Mouse (Mus musculus) cerebellum, adult (tissue): ENCODE results near the gene Cntn4.
A peak's percentile ranks its signal among the peaks of the same experiment; 100 is the strongest.
"Not testable (repeated sequence)": the region's sequence is repeated elsewhere in the genome, so short reads cannot be mapped to it uniquely, and the experiment has no call there.

Experiments
- ATAC-seq: cut with Nextera tagmentation; 2 replicates; pipeline ENCODE4 v1.9.2; 2017; ENCODE audit warnings: mild to moderate bottlenecking, moderate library complexity, mixed read lengths; ENCODE audit not compliant: insufficient number of reproducible peaks, low FRiP score, low TSS enrichment

Gene Cntn4

DNA sequence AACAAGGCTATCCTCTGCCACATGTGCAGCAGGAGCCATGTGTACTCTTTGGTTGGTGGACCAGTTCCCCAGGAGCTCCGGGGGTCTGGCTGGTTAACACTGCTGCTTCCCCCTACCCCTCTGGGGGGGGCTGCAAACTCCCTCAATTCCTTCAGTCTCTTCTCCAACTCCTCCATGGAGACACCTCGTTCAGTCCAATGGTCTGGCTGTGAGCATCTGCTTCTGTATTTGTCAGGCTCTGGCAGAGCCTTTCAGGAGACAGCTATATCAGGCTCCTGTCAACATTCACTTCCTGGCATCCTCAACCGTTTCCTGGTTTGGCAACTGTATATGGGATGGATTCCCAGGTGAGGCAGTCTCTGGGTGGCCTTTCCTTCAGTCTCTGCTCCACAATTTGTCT, 622.7 kb downstream of the Cntn4 start:
- ATAC-seq: peak; percentile 85

DNA sequence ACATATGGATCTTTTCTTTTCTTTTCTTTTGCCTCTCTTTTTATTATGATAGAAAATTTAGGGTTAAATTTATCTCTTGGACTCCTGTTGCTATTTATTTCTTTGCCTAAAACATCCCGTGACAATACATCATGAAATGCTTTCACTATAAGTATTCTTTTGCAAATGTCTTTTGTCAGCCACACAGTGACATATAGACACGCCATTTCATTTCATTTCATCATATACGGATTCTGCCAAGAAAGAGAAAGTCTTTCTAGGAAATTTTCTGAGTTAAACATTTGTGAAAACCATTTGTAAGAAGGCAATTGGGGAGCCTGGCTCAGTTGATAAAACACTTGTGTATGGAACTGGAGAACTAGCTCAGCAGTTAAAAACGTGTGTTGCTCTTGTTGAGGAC, 625.0 kb downstream of the Cntn4 start:
- no peak for ATAC-seq

DNA sequence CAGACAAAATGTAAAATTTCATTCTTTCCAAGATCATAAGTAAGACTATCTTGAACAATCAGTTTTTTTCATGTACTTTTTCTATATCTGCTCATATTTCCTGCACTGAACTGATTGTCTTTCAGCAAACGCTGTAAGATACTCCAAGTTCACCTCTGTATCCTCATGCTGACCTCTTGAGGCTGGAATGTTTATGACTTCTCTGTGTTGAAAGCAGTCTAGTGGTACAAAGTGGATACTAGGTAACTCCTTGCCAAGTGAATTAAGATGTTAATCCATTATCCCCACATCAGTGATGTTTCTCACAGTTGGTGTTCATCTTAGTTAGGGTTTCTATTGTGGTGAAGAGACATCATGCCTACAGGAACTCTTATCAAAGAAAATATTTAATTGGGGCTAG, 651.5 kb downstream of the Cntn4 start:
- no peak for ATAC-seq

DNA sequence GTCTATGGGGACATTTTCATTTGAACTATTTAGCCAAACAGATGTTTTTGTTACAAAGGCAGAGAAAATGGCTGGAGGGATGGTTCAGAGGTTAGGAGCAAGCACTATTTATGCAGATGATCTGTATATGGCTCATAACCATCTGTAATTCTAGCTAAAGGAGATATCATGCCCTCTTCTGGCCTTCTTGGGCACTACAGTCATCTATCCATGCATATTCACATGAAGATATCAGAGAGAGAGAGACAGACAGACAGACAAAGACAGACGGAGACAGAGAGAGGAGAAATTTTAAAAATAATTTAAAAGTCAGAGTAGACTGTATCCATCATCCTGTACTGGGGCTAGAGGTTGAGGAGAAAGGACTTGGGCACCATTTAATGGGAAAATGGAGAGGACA, 652.2 kb downstream of the Cntn4 start:
- ATAC-seq: no peak

DNA sequence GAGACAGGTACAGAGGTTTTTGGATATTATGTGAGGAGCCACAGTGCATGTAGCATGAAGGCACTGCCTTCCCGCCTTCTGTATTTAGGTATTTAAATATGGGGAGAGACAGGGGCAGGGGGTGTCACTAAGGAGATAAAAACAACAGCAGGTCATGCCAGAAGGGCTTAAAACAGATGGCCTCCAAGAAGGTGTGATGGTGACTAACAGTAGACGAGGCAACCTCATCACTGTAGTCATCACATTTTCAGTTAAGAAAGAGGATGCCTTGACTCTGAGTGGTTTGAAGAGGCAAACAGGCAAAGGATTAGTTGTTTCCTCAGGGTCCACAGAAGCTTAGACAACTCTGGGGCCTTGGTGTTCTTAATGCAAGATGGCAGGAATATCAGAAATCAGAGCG, 655.0 kb downstream of the Cntn4 start:
- no peak for ATAC-seq

DNA sequence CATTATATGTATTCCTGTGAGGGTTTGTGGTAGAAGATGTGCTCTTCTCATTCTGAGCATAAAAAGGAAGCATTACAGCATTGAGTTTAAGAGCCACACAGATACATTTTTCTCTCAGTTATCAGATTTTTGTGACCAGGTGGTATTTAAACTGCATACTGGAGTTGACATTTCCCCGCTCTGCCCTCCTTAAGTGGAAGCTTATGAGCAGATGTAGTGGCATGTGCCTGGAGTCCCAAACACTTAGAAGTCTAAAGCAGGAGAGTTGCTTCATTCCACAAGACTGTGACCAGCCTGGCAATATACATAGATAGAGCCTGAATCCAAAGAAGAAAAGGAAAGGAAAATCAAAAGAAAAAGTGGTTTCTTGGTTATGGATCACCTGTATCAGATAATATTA, 655.5 kb downstream of the Cntn4 start:
- no peak for ATAC-seq

DNA sequence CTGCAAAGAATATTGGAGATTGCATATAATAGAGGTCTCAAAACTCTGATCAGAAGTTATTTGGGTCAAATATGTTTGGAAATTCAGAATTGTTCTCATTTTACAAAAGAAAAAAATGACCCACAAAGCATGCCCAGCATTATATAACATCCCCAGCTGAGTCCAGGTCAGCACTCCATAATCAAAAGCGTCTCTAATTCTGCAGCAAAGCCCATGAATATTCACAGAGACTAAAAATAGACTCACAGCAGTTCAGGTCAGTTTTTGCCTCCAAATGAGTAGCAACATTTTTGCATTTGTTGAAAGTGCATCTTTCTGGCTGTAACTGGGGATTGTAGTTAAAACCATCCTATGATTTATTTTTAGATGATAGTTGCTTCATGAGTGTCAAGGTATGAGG, 657.6 kb downstream of the Cntn4 start:
- ATAC-seq: peak; percentile 71; the same call in 1 of the 2 replicates

DNA sequence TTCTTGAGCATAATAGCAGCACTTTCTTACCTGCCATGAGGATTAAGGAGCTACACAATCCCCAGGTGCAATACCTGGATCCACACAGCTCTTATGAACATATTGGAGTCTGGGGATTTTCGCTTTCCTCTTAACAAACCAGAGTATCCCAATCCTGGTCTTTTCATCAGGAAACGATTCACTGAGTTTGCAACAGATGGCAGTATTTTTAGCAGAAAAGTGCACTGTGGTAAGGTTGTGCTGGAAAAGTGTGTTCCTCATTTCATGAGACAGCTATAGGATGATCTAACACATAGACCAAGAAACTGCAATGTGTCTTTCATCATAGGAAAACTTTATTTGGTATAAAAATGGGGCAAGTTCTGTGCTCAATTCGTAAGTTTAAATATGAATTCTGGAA, 659.3 kb downstream of the Cntn4 start:
- ATAC-seq: no peak

DNA sequence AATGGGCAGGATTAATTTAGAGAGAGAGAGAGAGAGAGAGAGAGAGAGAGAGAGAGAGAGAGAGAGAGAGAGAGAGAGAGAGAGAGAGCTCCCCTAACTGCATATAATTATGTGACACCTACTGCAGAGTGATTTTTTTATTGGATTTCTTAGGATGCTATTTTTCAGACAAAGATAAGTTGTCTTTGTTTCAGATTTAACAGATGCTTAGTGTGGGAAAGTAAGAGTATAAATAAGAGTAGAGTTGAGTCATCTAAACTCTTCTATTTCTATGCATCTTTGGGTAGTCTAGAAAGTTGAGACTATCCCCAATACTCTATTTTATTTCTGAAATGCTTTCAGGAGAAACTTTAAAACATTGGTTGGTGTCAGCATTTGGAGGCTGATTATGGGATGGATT, 660.4 kb downstream of the Cntn4 start:
- no peak for ATAC-seq

DNA sequence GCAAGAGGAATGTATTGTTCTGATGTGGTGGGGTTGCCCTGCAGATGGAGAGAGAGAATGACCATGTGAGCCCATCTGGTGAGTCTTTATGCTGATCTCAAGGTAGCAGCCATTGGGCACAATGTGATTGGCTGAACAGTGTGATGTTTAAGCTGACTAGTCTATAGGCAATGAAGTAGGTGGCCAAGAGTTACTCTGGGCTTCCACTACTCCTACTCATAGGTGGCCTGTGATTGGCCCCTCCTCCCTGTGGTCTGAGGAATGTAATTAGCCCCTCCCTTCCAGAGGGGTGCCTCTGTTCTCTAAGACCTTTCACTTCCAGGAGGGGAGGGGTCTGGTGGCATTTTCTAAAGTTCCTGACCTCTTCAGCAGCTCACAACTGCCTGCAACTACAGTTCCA, 663.7 kb downstream of the Cntn4 start:
- no peak for ATAC-seq

DNA sequence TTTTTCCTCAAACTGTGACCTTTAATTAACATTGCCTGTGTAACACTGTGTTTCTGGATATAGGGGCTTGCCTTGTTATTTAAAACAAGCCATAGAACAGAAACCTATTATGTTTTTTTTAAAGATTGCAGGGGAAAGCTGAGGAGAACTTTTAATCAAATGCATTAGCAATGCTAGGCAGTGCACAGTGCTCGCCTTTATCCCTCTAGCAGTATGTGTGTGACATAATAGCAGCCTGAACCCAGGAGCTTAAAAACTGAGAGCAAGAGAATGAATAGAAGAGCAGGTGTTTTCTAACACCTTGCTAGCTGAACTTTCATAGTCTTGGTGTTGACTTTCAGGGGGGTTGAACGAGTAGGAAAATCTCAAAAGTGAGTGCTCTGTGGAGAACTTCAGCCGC, 672.6 kb downstream of the Cntn4 start:
- ATAC-seq: no peak

DNA sequence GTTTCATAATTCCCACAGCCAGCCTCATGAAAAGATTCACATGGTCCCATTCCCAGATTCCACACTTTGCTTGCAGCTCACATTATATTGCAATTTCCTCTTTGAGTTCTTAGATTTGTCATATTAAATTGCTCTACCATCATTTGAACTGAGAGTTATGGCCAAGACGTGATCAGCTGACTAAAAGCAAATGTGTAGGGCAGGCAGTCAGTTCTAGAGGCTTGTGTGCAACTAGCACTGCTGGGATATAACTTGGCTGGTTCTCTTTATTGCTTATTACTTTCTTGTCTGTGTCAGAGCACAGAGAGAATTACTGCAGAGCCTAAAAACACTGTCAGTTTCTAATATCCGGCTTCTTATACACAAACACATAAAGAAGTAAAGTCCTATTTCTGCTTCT, 673.9 kb downstream of the Cntn4 start:
- ATAC-seq: no peak

DNA sequence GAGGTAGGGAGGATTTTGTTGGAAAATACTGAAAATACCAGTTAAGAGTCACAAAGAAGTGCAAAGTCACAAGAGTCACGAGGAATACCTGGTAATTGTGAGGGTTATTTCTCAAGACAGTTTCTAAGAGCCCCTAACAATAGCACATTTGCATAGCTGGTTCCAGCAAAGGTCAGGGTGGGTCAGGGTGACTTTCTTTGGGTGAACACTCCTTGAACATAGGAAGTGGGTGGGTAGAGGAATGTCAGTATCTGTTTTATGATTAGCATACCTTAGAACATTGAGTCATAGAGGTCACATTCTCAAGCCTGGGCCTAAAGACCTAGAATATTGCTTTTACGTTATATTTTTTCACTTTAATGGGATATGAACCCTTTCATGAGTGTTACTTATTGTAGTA, 681.3 kb downstream of the Cntn4 start:
- not testable (repeated sequence) for ATAC-seq

DNA sequence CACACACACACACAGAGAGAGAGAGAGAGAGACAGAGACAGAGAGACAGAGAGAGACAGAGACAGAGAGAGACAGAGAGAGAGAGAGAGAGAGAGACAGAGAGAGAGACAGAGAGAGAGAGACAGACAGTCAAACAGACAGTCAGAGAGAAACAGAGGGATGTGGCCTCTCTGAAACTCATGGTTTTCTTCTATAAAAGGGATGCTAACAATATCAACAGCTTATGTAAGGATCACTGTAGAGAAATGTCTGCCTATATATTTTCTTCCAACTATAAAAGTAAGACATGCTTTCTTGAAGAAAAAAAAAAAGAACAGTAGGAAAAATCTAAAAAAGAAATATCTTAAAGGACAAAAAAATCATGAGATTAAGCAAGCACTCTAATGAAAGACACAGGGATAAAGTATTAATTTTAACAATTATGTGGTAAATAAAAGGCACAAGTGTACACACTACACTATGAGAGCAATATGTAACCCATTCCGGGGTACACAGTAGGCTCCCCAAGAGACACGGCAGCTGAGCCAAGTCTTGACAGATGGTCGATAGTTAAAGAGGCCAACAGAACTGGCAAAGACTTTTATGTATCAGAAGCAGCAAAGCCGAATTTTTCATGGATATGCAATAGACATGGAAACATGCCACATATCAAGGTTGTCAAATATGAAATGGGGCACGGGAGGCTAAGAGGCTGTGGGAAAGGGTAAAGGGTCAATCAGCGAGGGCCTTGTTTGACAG, 704.0 kb downstream of the Cntn4 start:
- peak; percentile 98 for ATAC-seq

DNA sequence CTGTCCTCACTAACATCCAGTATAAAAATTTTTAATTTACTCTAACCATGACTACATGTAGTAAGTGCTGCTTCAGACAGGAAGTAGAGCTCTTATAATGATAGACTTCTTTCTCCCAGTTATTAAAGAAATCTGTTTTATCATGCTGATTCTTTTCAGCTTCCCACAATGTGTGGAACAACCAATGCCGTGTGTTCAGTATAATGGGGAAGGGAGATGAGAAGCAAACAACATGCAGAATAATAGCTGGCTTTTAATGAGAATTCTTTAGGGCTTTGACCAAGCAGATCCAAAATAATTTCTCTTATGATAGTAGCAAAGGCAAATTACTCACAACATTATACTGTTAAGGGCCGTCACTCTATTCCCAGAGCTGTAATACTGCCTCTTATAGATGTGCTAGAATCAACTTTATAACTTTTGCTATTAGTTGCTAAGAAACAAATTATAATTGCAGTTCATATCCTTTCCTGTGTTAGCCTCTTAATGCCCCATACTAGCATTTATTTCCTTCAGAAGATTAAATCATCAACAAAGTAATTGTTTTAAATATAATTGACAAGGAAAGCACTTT, 710.5 kb downstream of the Cntn4 start:
- ATAC-seq: no peak

DNA sequence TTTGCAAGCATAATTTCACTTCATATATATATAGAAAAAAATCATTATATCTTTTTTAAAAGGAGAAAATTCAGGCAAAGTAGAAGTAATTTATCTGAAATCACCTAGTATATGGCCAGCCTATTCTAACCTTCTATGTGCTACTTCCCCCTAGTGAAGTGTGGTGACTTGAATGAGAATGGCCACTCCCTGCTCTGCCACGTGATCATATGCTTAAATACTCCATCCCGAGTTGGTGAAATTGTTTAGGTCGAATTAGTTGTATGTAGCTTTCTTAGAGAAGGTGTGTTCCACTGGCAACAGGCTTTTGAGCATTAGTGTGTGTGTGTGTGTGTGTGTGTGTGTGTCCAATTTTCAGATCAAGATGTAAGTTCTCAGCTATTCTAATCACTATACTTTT, 730.6 kb downstream of the Cntn4 start:
- no peak for ATAC-seq

DNA sequence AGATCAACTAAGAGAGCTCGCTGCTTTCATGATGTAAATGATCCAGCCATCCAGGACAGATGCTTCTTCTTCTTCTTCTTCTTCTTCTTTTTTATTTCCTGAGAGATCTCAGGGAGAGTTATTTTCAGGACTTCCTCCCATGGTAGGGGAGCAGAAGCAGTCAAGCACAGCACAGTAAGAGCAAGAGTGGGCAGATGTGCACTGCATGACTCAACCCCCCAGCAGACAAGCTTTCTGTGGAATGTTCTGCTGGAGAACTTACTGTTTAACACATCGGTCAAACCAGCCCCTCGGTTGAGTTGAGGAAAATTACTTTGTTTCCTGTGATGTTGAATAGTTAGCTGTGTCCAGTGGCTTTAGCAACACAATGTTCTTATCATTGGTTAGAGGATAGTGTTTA, 731.2 kb downstream of the Cntn4 start:
- ATAC-seq: no peak

DNA sequence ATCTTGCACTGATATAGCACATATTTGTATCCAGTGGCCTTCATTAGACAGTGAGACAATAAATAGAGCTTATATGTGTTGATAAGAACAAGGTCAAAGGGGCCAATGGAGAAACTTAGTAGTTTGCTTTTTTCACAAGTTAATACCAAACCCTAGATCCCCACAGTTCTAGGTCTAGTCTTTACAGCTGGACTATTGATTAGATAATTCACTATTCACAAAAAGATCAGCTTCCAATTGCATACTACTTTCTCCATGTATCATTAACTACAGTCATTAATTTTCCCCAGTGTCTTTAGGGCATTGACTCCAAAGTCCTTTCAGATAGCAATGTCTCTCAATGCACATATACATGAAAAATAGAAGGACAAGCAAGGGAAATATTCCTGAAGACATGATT, 745.5 kb downstream of the Cntn4 start:
- no peak for ATAC-seq

DNA sequence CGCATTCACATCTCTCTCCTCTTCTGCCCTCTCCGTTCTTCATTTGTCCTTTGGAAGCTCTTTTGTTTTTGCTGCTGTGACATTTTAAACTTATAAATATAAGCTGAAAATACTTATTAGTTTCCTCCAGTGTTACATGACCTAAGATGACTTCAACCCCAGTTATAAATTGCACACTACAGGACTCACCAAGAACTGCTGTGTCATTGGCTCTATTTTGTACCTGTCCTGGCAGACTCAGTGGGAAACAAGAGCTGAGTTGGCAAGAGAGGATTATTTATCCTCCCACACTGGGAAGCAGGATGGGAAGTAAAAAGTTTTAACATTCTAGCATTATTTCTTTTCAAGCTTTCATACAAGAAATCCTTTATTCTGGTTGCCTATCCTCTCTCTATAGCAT, 746.0 kb downstream of the Cntn4 start:
- ATAC-seq: peak; percentile 77

DNA sequence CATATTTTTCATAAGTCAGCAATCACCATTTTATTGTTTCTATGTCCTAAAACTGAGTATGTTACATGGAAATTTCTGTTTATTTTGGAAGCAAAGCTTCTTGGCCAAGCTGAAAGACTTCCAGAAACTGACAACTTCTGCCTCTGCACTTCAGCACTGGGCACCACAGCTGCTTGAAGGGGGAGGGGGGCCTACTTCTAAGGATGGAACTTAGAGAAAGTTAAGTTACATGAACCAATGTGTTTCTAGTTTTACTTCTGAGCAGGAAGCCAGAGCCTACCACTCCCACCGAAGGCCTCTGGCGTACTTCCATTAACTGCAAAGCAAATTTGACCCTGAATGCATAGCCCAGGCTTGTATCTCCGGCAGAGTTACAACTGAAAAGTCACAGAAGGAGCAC, 749.2 kb downstream of the Cntn4 start:
- no peak for ATAC-seq

DNA sequence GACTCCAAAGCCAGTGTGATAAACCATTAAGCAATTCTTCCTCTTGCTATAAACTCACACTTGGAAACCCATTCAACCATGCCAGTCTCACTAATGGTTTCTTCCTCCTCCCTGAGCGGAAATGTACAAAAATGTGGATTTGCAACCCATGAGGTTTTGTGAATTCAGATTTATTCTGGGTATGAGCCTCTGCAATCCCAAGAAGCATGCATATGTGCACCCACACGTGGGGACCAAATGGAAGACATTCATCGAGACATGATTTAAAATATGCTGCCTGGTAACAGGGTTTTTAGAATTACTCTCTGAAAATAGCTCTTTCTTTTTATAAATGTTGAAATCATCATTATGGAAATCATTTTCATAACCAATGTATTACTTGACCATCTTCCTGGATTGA, 754.0 kb downstream of the Cntn4 start:
- no peak for ATAC-seq

DNA sequence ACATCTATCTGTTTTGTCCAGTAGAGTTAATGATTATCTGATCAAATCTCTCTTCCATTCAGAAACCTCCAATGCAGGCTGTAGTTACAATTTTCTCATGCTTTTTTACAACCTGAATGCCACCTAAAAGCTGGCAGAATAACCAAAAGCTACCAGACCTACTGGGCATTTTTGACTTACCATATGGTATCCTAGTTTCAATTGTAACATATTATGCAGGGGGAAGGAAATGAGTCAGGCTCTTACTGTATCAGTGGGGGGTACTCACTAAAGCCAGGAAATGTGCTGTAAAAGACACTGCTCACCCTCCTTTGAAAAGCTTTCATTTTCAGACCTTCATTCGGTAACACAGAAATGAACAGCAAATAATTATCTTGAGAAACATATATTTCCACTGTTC, 763.3 kb downstream of the Cntn4 start:
- peak; percentile 97 for ATAC-seq
